Mouse (Mus musculus): ENCODE results near the gene Stil. TPM values are rescaled to one million over a fixed set of nuclear protein-coding genes. Genes with fewer than 3 reads are reported as not detected.
A peak's percentile ranks its signal among the peaks of the same experiment; 100 is the strongest.
"Not testable (repeated sequence)": the region's sequence is repeated elsewhere in the genome, so short reads cannot be mapped to it uniquely, and the experiment has no call there.

Stil gene
- 3.1 and 3.5 TPM in 2 replicates for polyA plus RNA-seq (2015; fragmentation: Nextera tagmentation; extraction: Ambion mirVana)

DNA sequence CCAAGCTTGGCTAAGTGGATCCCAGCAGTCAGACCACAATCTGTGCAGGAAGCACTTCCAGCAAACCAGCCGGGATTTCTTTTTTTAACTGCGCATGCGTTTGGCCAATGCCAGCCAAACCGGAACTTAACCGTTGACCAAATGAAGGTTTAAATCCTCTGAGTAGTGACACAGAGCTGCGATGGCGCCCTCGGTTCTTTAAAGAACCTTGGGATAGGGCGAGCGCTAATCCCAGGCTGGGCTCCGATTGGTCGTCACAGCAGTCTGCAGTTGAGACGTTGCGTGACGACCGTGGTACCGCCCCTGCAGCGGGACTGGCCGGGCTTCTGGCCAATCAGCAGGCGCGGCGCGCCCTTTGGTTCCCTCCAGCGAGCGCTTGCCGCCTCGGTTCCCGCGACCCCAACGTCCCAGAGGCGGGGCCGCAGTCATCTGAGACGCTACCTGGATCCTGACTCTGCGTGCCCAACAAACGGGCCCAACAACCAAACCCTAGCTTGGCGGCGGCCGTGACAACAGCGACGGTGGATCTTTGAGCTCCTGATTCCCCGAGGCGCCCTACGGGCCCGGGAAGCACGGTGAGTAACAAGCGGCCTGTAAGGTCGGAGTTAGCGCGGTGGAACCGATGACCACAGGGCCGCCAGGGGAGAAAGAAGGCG, at the start of gene Stil:
Stil (plus strand) TSS at position 387 of the 656 bp plus-strand sequence.
- Histone ChIP-seq H3K4me3 (peak within 1 kb of the TSS; percentile 56), H3K27ac (peak within 1 kb of the TSS; percentile 94), H3K9me3 (no peaks in the 10 kb centered on the region), H3K9ac (peak within 1 kb of the TSS; percentile 75), H3K4me1 (replicated peaks) (peaks cover 20% of the 10 kb centered on the region), H3K27me3 (no peaks in the 10 kb centered on the region), H3K36me3 (no peaks in the 10 kb centered on the region), H3K4me2 (peak within 1 kb of the TSS; percentile 61)
- under 1% methylated on average over 52 of the region's 52 CpGs for WGBS
- peak; percentile 100 for ATAC-seq (ENCODE audit: low FRiP score)

DNA sequence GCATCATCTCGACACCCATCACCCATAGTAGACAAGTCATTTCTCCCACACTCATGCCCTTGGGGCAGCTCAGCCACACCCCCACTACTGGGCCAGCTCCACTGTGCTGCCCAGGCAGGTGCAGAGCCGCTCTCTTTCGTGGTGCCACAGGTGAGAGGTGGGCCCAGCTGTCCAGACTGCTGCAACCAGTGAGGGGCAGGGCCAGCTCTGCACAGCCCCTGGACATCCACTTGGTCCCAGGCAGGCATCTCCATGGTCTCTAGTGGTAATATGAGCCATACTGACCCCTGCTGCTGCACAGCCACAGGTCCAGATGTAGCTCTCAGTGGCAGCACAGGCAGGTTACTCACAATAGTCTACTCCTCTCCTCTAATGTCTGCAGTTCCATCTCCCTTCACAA, 46.8 kb upstream of the Stil start:
- no peak overlapping the region for H3K9ac ChIP-seq
- H3K4me3 ChIP-seq = no peak overlapping the region
- peaks cover 4% of the 10 kb centered on the region; the same call in 1 of the 2 replicates for H3K36me3 ChIP-seq
- 0 out of 2 replicates have a peak, but pooled peaks cover 7% of the 10 kb centered on the region for H3K27me3 ChIP-seq
- ATAC-seq (ENCODE audit: low FRiP score) = peak; percentile 47; the same call in 1 of the 2 replicates
- H3K27ac ChIP-seq = no peak overlapping the region
- H3K9me3 ChIP-seq = no peaks in the 10 kb centered on the region
- 89% methylated on average over 3 of the region's 3 CpGs for WGBS
- no peak overlapping the region for H3K4me2 ChIP-seq
- H3K4me1 ChIP-seq (replicated peaks) = no peaks in the 10 kb centered on the region

DNA sequence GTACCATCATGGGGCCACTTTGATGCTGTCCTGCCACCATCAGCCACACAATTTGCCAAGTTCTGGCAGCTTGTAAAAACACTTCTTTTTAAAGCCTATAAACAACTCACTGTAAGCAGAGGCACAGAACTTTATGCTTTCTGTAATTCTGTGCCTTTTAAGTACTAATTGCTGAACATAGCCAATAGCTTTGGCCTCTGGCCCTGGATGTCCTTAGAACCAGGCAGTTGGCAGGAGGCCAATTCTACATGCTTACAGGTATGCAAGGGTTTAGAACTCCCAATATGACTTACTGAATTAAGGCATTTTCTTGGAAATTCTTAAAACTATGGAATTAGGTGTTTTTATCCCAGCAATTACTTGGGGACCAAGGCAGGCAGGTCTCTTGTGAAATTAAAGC, 42.6 kb upstream of the Stil start:
- Histone ChIP-seq H3K9me3 (no peaks in the 10 kb centered on the region), H3K27ac (no peak overlapping the region), H3K4me2 (no peak overlapping the region), H3K4me3 (no peak overlapping the region), H3K36me3 (peaks cover 21% of the 10 kb centered on the region), H3K27me3 (no peaks in the 10 kb centered on the region), H3K4me1 (replicated peaks) (no peaks in the 10 kb centered on the region), H3K9ac (no peak overlapping the region)
- ATAC-seq (ENCODE audit: low FRiP score) = no peak

DNA sequence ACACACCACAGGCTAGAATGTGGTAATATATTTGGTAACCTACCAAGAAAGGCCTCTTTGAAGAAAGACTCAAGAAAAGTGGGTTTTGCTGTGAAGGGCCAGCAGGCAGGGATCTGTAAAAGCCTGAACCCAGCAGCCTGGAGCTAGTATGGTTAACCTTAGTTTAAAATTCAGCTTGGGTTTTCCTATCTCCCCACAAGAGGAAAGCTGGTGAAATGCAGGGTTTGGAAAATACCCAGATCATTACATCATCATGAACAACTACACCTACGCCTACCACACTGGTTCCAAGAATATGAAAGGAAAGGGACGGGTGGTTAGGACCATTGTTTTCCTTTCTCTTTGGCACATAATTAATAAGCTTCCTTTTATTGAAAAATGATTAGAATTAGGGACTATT, 41.7 kb upstream of the Stil start:
- H3K9me3 ChIP-seq = no peaks in the 10 kb centered on the region
- no peaks in the 10 kb centered on the region for H3K4me1 ChIP-seq (replicated peaks)
- no peaks in the 10 kb centered on the region for H3K27me3 ChIP-seq
- no peak overlapping the region for H3K9ac ChIP-seq
- WGBS = 96% methylated on average over 2 of the region's 2 CpGs
- H3K36me3 ChIP-seq = peaks cover 28% of the 10 kb centered on the region
- H3K4me2 ChIP-seq = no peak overlapping the region
- no peak overlapping the region for H3K4me3 ChIP-seq
- no peak overlapping the region for H3K27ac ChIP-seq
- ATAC-seq (ENCODE audit: low FRiP score) = no peak

DNA sequence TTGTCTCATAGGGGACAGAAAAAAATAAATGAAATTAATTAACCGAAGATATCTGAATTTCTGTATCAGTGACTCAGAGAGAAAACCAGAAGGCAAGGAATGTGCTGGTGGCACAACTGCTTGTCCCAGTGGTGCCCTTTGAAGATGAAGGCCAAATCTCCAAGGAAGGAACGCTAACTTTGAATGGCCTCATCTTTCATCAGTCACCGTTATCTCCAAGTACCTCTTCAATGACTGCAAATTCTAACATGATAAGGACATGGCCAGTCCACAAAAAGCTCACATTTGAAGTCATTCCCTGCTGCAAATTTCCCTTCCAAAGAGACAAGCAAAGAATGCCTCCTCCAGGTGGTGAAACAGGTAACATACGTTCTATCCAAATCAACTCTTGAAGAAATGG, 41.2 kb upstream of the Stil start:
- H3K27me3 ChIP-seq = no peaks in the 10 kb centered on the region
- 93% methylated on average over 4 of the region's 4 CpGs for WGBS
- H3K4me1 ChIP-seq (replicated peaks) = no peaks in the 10 kb centered on the region
- H3K4me2 ChIP-seq = no peak overlapping the region
- H3K9me3 ChIP-seq = no peaks in the 10 kb centered on the region
- no peak overlapping the region for H3K27ac ChIP-seq
- no peak for ATAC-seq (ENCODE audit: low FRiP score)
- no peak overlapping the region for H3K4me3 ChIP-seq
- H3K36me3 ChIP-seq = peaks cover 28% of the 10 kb centered on the region
- H3K9ac ChIP-seq = no peak overlapping the region

DNA sequence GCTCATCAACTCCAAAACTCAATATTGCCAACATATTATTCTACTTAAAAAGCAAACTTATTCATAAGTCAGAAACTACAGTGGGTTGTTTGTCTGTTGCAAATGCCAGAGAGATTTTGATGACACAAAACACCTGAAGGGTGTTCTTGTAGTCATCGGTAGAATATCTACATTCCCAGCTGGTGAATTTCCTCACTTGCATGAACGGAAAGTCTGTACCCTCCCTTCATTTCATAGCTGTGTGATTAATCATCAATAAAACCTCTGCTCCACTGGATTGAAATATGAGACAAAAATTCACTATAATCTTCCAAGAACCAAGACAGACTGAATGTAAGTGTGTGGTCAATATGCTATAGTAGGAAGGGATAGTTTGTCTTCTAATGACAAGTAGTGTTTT, 40.4 kb upstream of the Stil start:
- Histone ChIP-seq H3K4me1 (replicated peaks) (no peaks in the 10 kb centered on the region), H3K4me2 (no peak overlapping the region), H3K36me3 (peaks cover 34% of the 10 kb centered on the region), H3K4me3 (no peak overlapping the region), H3K27me3 (no peaks in the 10 kb centered on the region), H3K27ac (no peak overlapping the region), H3K9me3 (no peaks in the 10 kb centered on the region), H3K9ac (no peak overlapping the region)
- WGBS = 94% methylated on average over 2 of the region's 2 CpGs
- no peak for ATAC-seq (ENCODE audit: low FRiP score)

DNA sequence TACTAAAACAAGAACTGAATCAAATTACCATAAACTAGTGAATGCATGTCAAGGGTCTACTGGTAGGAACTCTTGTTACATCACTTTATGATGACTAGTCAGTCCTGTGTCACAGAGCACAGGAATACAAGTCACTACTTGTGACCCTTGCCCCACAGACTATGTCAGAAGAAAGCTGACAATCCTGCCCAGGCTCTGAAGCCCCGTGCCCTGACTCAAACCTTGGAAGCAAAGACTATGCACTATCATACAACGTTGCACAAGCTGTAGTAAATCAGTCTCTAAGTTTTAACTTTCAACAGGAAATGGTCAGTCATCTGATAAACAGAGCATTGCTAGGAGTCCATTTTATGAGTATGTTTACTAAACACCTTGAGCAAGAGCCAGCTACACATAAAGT, 39.1 kb upstream of the Stil start:
- not testable (repeated sequence) for ATAC-seq (ENCODE audit: low FRiP score); H3K4me2 ChIP-seq; H3K27ac ChIP-seq; H3K4me3 ChIP-seq; H3K9ac ChIP-seq; H3K9me3 ChIP-seq; H3K4me1 ChIP-seq (replicated peaks); H3K27me3 ChIP-seq
- WGBS = 95% methylated on average over 2 of the region's 2 CpGs
- H3K36me3 ChIP-seq = peaks cover 47% of the 10 kb centered on the region

DNA sequence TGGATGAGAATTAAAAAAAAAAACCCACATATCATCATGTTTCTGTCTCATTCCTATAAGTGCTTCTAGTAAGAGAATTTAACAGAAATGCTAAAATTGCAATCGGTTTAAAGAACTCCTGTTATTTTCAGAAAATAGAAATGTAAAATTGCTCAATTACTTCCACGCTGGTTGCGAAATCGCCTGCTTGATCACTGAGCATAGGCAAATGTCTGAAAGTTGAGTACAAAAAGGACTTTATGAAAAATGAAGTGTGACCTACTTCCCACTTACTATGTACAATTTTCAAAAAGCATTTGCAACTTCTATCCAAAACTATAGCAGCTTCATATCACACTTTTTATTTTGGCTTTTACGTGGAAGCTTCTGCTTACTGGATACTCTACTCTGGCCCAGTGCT, 29.2 kb upstream of the Stil start:
- no peak for ATAC-seq (ENCODE audit: low FRiP score)
- Histone ChIP-seq H3K4me3 (no peak overlapping the region), H3K9ac (no peak overlapping the region), H3K27ac (no peak overlapping the region), H3K9me3 (no peaks in the 10 kb centered on the region), H3K27me3 (no peaks in the 10 kb centered on the region), H3K4me2 (no peak overlapping the region), H3K4me1 (replicated peaks) (no peaks in the 10 kb centered on the region), H3K36me3 (peaks cover 32% of the 10 kb centered on the region)
- 96% methylated on average over 5 of the region's 5 CpGs for WGBS

DNA sequence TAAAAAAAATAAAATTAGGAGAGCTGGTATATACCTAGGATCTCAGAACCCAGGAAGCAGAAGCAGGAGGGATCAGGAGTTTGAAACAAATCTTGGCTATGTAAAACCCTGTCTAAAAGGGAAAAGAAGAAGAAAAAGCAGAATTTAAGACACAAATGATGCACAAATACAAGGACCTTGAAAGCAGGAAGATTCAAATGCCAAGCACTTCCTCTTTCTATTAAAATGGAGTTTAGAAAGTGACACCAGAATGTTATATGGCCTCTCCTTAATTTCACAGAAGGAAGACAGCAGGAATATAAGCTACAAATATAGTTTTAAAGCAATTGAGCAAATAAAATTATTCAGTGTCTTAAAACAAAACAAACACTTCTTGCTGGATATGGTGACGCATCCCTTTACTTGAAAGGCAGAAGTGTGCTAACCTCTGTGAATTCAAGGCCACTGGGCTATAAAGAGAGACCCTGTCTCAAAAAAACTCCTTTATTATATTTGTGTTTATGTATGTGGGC, 26.7 kb upstream of the Stil start:
- Histone ChIP-seq H3K27ac (no peak overlapping the region), H3K9me3 (no peaks in the 10 kb centered on the region), H3K9ac (no peak overlapping the region), H3K4me2 (no peak overlapping the region), H3K27me3 (no peaks in the 10 kb centered on the region), H3K4me3 (no peak overlapping the region), H3K4me1 (replicated peaks) (no peaks in the 10 kb centered on the region), H3K36me3 (peaks cover 9% of the 10 kb centered on the region)
- WGBS = 90% methylated on average over 1 of the region's 1 CpGs
- no peak for ATAC-seq (ENCODE audit: low FRiP score)

DNA sequence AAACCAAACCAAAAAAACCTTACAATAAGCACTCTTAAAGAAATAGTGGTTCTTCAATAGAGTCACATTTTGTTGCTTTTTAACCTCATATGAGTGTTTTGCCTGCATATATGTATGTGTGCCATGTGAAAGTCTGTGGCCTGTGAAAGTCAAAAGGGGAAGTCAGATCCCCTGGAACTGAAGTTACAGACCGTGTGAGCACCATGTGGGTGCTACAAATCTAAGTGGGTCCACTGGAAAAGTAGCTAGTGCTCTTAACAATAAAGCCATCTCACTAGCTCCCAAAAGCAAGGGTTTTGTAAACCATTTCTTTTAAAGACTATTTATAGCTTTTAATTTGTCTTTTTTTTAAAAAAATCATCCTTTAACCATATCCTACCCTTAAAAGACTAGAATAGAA, 17.3 kb upstream of the Stil start:
- H3K4me1 ChIP-seq (replicated peaks) = peaks cover 20% of the 10 kb centered on the region
- no peak overlapping the region for H3K4me2 ChIP-seq
- no peak overlapping the region for H3K4me3 ChIP-seq
- H3K27ac ChIP-seq = no peak overlapping the region
- no peaks in the 10 kb centered on the region for H3K27me3 ChIP-seq
- 88% methylated on average over 1 of the region's 1 CpGs for WGBS
- H3K9ac ChIP-seq = no peak overlapping the region
- H3K9me3 ChIP-seq = no peaks in the 10 kb centered on the region
- H3K36me3 ChIP-seq = no peaks in the 10 kb centered on the region
- no peak for ATAC-seq (ENCODE audit: low FRiP score)

DNA sequence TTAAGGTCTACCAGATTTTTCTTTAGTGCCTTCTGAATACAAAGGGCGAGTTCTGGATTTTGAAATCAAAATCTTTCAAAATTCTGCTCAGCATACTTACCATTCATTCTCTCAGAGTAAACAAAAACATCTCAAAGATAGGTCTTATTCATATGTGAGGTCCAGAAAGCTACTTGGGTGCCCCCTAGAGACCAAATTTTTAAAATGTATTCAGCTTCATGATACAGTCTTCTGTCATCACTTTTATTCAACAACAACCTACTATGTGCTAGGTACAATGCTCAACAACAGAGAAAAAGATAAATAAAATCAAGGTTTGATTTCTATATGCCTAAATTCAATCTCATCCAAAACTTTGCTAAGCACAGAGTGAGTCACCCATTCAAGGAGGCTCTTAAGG, 16.9 kb upstream of the Stil start:
- H3K27me3 ChIP-seq = no peaks in the 10 kb centered on the region
- ATAC-seq (ENCODE audit: low FRiP score) = no peak
- no peak overlapping the region for H3K4me2 ChIP-seq
- 82% methylated on average over 1 of the region's 1 CpGs for WGBS
- no peaks in the 10 kb centered on the region for H3K9me3 ChIP-seq
- no peak overlapping the region for H3K4me3 ChIP-seq
- peaks cover 24% of the 10 kb centered on the region for H3K4me1 ChIP-seq (replicated peaks)
- no peak overlapping the region for H3K27ac ChIP-seq
- H3K36me3 ChIP-seq = no peaks in the 10 kb centered on the region
- H3K9ac ChIP-seq = no peak overlapping the region

DNA sequence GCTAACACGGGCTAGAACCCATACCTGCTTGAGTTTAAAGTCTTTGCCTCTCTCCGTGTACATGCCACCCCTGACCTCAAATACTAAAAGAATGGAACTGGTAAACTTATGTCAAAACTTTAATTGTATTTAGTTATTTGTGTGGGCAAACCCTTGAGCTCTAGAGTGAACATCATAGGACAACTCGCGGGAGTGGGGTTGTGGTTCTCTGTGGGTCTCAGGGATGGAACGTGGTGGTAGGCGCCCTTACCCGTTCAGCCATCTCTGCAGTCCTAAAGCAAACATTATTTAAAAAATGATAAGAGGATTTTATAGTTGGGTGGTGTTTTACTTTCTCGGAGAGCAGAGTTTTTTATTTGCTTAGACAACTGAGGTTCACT, 13.8 kb upstream of the Stil start:
- 2% methylated on average over 8 of the region's 8 CpGs for WGBS
- peak overlapping the region; percentile 83 for H3K4me3 ChIP-seq
- peaks cover 22% of the 10 kb centered on the region for H3K4me1 ChIP-seq (replicated peaks)
- H3K27ac ChIP-seq = peak overlapping the region; percentile 100
- H3K27me3 ChIP-seq = no peaks in the 10 kb centered on the region
- H3K4me2 ChIP-seq = peak overlapping the region; percentile 83
- H3K9me3 ChIP-seq = no peaks in the 10 kb centered on the region
- peak overlapping the region; percentile 92 for H3K9ac ChIP-seq
- no peaks in the 10 kb centered on the region for H3K36me3 ChIP-seq
- ATAC-seq (ENCODE audit: low FRiP score) = peak; percentile 62

All from hindbrain, embryonic 13.5 days (tissue).